Mouse (Mus musculus) heart, adult 2 months (tissue): ENCODE measurements around the gene 1700025G04Rik. TPM values are rescaled to one million over a fixed set of nuclear protein-coding genes. Genes with fewer than 3 reads are reported as not detected.

Experiments used
- DNase-seq, 2 experiments: peaks; one replicate each; pipeline ENCODE4 v3.0.0; 2021
- H3K27ac ChIP-seq: fragments of 200-600 bp; 2 replicates; pipeline ENCODE4 v1.8.1; 2022
- H3K27me3 ChIP-seq: fragments of 200-500 bp; 2 replicates; pipeline ENCODE4 v1.6.1; 2012; ENCODE audit warnings: mild to moderate bottlenecking, low read length, inconsistent platforms, mixed read lengths; ENCODE audit not compliant: control insufficient read depth, insufficient read depth
- H3K36me3 ChIP-seq: fragments of 200-500 bp; 2 replicates; pipeline ENCODE4 v1.6.1; 2012; ENCODE audit warnings: low read length, inconsistent platforms; ENCODE audit not compliant: control insufficient read depth, insufficient read depth
- H3K4me1 ChIP-seq: fragments of 200-500 bp; 2 replicates; pipeline ENCODE4 v1.6.1; 2011; ENCODE audit warnings: low read length; ENCODE audit not compliant: control insufficient read depth, insufficient read depth
- H3K4me3 ChIP-seq: fragments of 200-600 bp; 2 replicates; pipeline ENCODE4 v1.8.1; 2022
- H3K79me2 ChIP-seq: fragments of 200-500 bp; replicated peaks from 2 replicates; pipeline ENCODE4 v1.6.1; 2012; ENCODE audit warnings: mild to moderate bottlenecking, inconsistent platforms, low read length, moderate library complexity, mixed read lengths; ENCODE audit not compliant: control insufficient read depth, insufficient read depth
- H3K9ac ChIP-seq: fragments of 200-500 bp; 2 replicates; pipeline ENCODE4 v1.6.1; 2012; ENCODE audit warnings: low read depth, mild to moderate bottlenecking, control low read depth, inconsistent platforms, low read length, mixed read lengths
- CTCF ChIP-seq: fragments of 200-600 bp; IDR thresholded peaks from 2 replicates; pipeline ENCODE4 v1.8.1; 2022; ENCODE audit warnings: antibody characterized with exemption, mild to moderate bottlenecking, moderate library complexity
- EP300 ChIP-seq: fragments of 200-500 bp; IDR thresholded peaks from 2 replicates; pipeline ENCODE4 v1.6.1; 2011; ENCODE audit warnings: low read depth, low read length, control low read depth; ENCODE audit not compliant: insufficient read depth
- POLR2A ChIP-seq: fragments of 200-500 bp; IDR thresholded peaks from 2 replicates; pipeline ENCODE4 v1.6.1; 2011; ENCODE audit warnings: mild to moderate bottlenecking, low read depth, low read length, control low read depth; ENCODE audit not compliant: insufficient read depth
- WGBS: fragments of 180-500 bp; shearing (Covaris S2); methylation state at CpG from one replicate; pipeline ENCODE4 v1.1.7; 2018; 5-methylcytosine and 5-hydroxymethylcytosine counted together
- intact Hi-C: fragments of 180-260 bp; cut with DNase I; formaldehyde crosslinking; loops from one replicate; pipeline ENCODE4 v1.15.1; 2025
- polyA plus RNA-seq: library from polyadenylated mRNA; depleted of rRNA; stranded (reverse); fragments of >200 nt; gene quantifications from 2 replicates; pipeline ENCODE4 v1.2.3, GENCODE M21; 2012
- total RNA-seq, 2 experiments: library from RNA; stranded (reverse); gene quantifications; 2 replicates each; pipeline ENCODE4 v1.2.3; 2021

Gene 1700025G04Rik
- total and polyA plus RNA-seq, 3 experiments, result 11.0 to 46.1 (median 40.4) TPM

- WGBS, result 95% methylated on average over 8 of the region's 8 CpGs
- H3K4me1 ChIP-seq, result no peaks in the 10 kb centered on the region
- intact Hi-C loops, result no loop called here
These were observed 227.8 kb downstream of the 1700025G04Rik start for GRCm38 (mm10) chr1:151862109-151862508.

GRCm38 (mm10) chr1:151861334-151861995 is 228.5 kb downstream of the 1700025G04Rik start:
- Histone ChIP-seq H3K4me3 (no peak overlapping the region), H3K36me3 (no peaks in the 10 kb centered on the region; the same call in 1 of the 2 replicates), H3K79me2 (no peaks in the 10 kb centered on the region), H3K9ac (no peak overlapping the region), H3K27ac (no peak overlapping the region), H3K27me3 (no peaks in the 10 kb centered on the region), H3K4me1 (no peaks in the 10 kb centered on the region)
- no peak for DNase-seq
- WGBS, result 76% methylated on average over 20 of the region's 20 CpGs
- TF ChIP-seq EP300 (no peak), CTCF (no peak), POLR2A (no peak)
- intact Hi-C loops, result no loop called here

More at GRCm38 (mm10) chr1:151862109-151862508, 227.8 kb downstream of the 1700025G04Rik start:
- TF ChIP-seq POLR2A (no peak), EP300 (no peak), CTCF (no peak)
- Histone ChIP-seq H3K79me2 (no peaks in the 10 kb centered on the region), H3K36me3 (no peaks in the 10 kb centered on the region; the same call in 1 of the 2 replicates), H3K27ac (no peak overlapping the region), H3K4me3 (no peak overlapping the region), H3K27me3 (no peaks in the 10 kb centered on the region), H3K9ac (no peak overlapping the region)
- no peak for DNase-seq

- Histone ChIP-seq H3K79me2 (no peaks in the 10 kb centered on the region), H3K27ac (no peak overlapping the region), H3K4me1 (no peaks in the 10 kb centered on the region), H3K27me3 (no peaks in the 10 kb centered on the region), H3K9ac (no peak overlapping the region), H3K4me3 (no peak overlapping the region), H3K36me3 (no peaks in the 10 kb centered on the region; the same call in 1 of the 2 replicates)
- intact Hi-C loops, result no loop called here
- no peak for DNase-seq
- no peak for TF ChIP-seq CTCF
- no peak for TF ChIP-seq EP300
- TF ChIP-seq POLR2A, result no peak
- 89% methylated on average over 1 of the region's 1 CpGs for WGBS
These were observed 231.5 kb downstream of the 1700025G04Rik start for GRCm38 (mm10) chr1:151858474-151858873.

GRCm38 (mm10) chr1:151855561-151855960 is 234.4 kb downstream of the 1700025G04Rik start:
- H3K9ac ChIP-seq, result no peak overlapping the region
- 90% methylated on average over 1 of the region's 1 CpGs for WGBS

GRCm38 (mm10) chr1:151851976-151852375 is 237.9 kb downstream of the 1700025G04Rik start:
- no peaks in the 10 kb centered on the region for H3K79me2 ChIP-seq
- intact Hi-C loops, result no loop called here

More at GRCm38 (mm10) chr1:151855561-151855960, 234.4 kb downstream of the 1700025G04Rik start:
- Histone ChIP-seq H3K79me2 (no peaks in the 10 kb centered on the region), H3K27ac (no peak overlapping the region), H3K27me3 (no peaks in the 10 kb centered on the region), H3K36me3 (no peaks in the 10 kb centered on the region; the same call in 1 of the 2 replicates), H3K4me3 (no peak overlapping the region), H3K4me1 (no peaks in the 10 kb centered on the region)
- no peak for DNase-seq
- intact Hi-C loops, result no loop called here
- TF ChIP-seq POLR2A (no peak), CTCF (no peak), EP300 (no peak)

GRCm38 (mm10) chr1:151851051-151851848 is 238.7 kb downstream of the 1700025G04Rik start:
- intact Hi-C loops, result no loop called here
- Histone ChIP-seq H3K9ac (no peak overlapping the region), H3K4me1 (no peaks in the 10 kb centered on the region), H3K4me3 (no peak overlapping the region), H3K79me2 (no peaks in the 10 kb centered on the region), H3K27me3 (no peaks in the 10 kb centered on the region), H3K36me3 (no peaks in the 10 kb centered on the region), H3K27ac (no peak overlapping the region)
- peak; percentile 28 for TF ChIP-seq CTCF
- no peak for TF ChIP-seq POLR2A
- WGBS, result 86% methylated on average over 20 of the region's 20 CpGs
- no peak for DNase-seq

More at GRCm38 (mm10) chr1:151851976-151852375, 237.9 kb downstream of the 1700025G04Rik start:
- 73% methylated on average over 3 of the region's 3 CpGs for whole genome bisulfite sequencing
- no peak for DNase-seq
- no peak overlapping the region for H3K27ac ChIP-seq
- no peaks in the 10 kb centered on the region for H3K27me3 ChIP-seq
- H3K4me3 ChIP-seq, result no peak overlapping the region
- no peak for TF ChIP-seq CTCF
- no peak for TF ChIP-seq POLR2A
- no peak for TF ChIP-seq EP300
- no peak overlapping the region for H3K9ac ChIP-seq
- no peaks in the 10 kb centered on the region for H3K4me1 ChIP-seq
- no peaks in the 10 kb centered on the region; the same call in 1 of the 2 replicates for H3K36me3 ChIP-seq
